Mouse (Mus musculus) hindbrain, embryonic 16.5 days (tissue): ENCODE results near the gene Hcrt. TPM values are rescaled to one million over a fixed set of nuclear protein-coding genes. Genes with fewer than 3 reads are reported as not detected.

Source experiments
- ATAC-seq: fragments of 200-750 bp; cut with Nextera tagmentation; 2 replicates; pipeline ENCODE4 v1.8.0; 2017; ENCODE audit warnings: moderate TSS enrichment, moderate library complexity
- H3K27ac ChIP-seq: fragments of 300-500 bp; sonication (generic); 2 replicates; pipeline ENCODE4 v1.5.1; 2014; ENCODE audit warnings: low read depth, mild to moderate bottlenecking, control low read depth, low read length, moderate library complexity
- H3K27me3 ChIP-seq: fragments of 300-500 bp; sonication (generic); replicated peaks from 2 replicates; pipeline ENCODE4 v1.6.1; 2014; ENCODE audit warnings: low read length; ENCODE audit not compliant: control insufficient read depth, insufficient read depth
- H3K36me3 ChIP-seq: fragments of 300-500 bp; sonication (generic); 2 replicates; pipeline ENCODE4 v1.6.1; 2014; ENCODE audit warnings: mild to moderate bottlenecking, low read length, moderate library complexity, mixed read lengths; ENCODE audit not compliant: control insufficient read depth, insufficient read depth
- H3K4me1 ChIP-seq: fragments of 300-500 bp; sonication (generic); 2 replicates; pipeline ENCODE4 v1.6.1; 2014; ENCODE audit warnings: low read depth, low read length; ENCODE audit not compliant: control insufficient read depth, insufficient read depth
- H3K4me2 ChIP-seq: fragments of 300-500 bp; sonication (generic); 2 replicates; pipeline ENCODE4 v1.6.1; 2014; ENCODE audit warnings: mild to moderate bottlenecking, low read length, control low read depth, moderate library complexity
- H3K4me3 ChIP-seq: fragments of 300-500 bp; sonication (generic); 2 replicates; pipeline ENCODE4 v1.5.1; 2014; ENCODE audit warnings: mild to moderate bottlenecking, low read length, control low read depth, moderate library complexity
- H3K9ac ChIP-seq: fragments of 300-500 bp; sonication (generic); 2 replicates; pipeline ENCODE4 v1.6.1; 2014; ENCODE audit warnings: low read depth, mild to moderate bottlenecking, control low read depth, low read length, moderate library complexity
- H3K9me3 ChIP-seq: fragments of 300-500 bp; sonication (generic); 2 replicates; pipeline ENCODE4 v1.6.1; 2014; ENCODE audit warnings: mild to moderate bottlenecking, low read length, moderate library complexity; ENCODE audit not compliant: control insufficient read depth
- WGBS: fragments of 180-500 bp; shearing (Covaris S2); extraction: QIAGEN DNeasy Blood & Tissue Kit; methylation state at CpG from one replicate; pipeline ENCODE4 v1.1.7; 2014; 5-methylcytosine and 5-hydroxymethylcytosine counted together
- polyA plus RNA-seq: library from polyadenylated mRNA; unstranded; fragments of >200 nt; fragmentation: Nextera tagmentation; extraction: Ambion mirVana; gene quantifications from 2 replicates; pipeline ENCODE4 v1.2.1, GENCODE M21; 2015

The Hcrt gene
- polyA plus RNA-seq, 1 experiment from 2014 or later, result 0.48 TPM

DNA sequence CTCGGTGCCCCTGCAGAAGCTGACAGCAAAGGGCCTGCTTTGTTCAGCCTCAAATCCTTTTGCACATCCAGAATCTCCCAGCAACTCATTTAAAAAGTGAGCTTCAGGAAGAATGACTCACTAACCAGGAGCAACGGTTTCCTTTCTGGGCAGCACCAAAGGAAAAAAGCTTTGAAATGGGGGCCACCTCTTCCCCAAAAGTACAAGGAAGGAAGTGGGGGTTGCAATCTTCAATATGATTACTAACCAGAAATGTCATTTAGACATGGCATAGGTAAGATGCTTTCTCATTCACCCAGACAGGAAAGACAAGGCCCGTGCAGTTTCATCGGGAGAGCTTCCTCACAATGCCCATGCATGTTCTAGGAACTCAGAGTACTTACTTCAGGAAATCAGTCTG, 41.5 kb downstream of the Hcrt start:
- Histone ChIP-seq H3K9me3 (no peaks in the 10 kb centered on the region), H3K27me3 (no peaks in the 10 kb centered on the region), H3K9ac (no peak overlapping the region)

DNA sequence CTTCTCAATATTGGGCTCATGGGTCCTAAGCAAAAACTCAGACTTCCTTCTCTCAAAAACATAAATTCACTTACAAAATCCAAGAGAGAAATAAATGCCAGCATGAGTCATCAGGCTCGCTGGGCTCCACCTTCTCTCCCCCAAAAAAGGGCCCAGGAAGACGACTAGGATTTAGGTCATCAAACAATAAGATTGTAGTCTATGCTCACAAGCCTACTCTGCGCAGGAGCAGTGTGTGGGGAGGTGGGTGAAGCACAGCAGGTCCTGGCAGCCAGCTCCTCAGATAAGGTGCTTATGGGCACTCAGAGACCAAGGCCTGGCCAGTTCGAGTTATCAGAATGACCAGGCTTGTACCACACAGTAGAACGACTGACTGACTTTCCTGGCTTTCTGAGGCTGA, 42.4 kb downstream of the Hcrt start:
- H3K27ac ChIP-seq, result peak overlapping the region; percentile 56
- H3K36me3 ChIP-seq, result peaks cover 31% of the 10 kb centered on the region
- no peaks in the 10 kb centered on the region for H3K27me3 ChIP-seq
- WGBS, result 67% methylated on average over 5 of the region's 5 CpGs
- no peak overlapping the region for H3K4me2 ChIP-seq
- H3K9ac ChIP-seq, result peak overlapping the region; percentile 32
- ATAC-seq, result no peak
- peaks cover 11% of the 10 kb centered on the region for H3K4me1 ChIP-seq
- H3K9me3 ChIP-seq, result no peaks in the 10 kb centered on the region
- H3K4me3 ChIP-seq, result no peak overlapping the region

More for the DNA sequence above, 41.5 kb downstream of the Hcrt start:
- no peak for ATAC-seq
- Histone ChIP-seq H3K36me3 (peaks cover 25% of the 10 kb centered on the region), H3K27ac (peak overlapping the region; percentile 56), H3K4me3 (no peak overlapping the region), H3K4me1 (peaks cover 11% of the 10 kb centered on the region), H3K4me2 (no peak overlapping the region)
- 61% methylated on average over 4 of the region's 4 CpGs for WGBS

DNA sequence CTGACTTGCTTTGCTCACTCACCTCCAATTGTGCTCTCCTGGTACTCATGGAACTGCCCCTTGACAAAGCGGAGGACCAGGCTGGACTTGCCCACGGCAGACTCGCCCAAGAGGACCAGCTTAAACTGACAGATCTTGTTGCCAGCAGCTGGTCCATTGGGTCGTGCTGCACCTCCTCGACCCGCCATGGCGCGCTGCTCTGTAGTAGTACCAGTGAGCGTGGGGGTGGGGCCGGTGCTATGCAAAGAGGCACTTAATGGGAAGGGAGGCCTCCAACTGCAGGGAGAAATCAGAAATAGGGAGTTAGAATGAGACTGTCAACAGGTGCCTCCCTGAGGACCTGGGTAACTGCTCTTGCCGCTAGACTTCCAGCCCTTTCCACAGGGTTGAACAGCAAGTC, 42.8 kb downstream of the Hcrt start:
- Histone ChIP-seq H3K9me3 (no peaks in the 10 kb centered on the region), H3K27me3 (no peaks in the 10 kb centered on the region), H3K36me3 (peaks cover 31% of the 10 kb centered on the region), H3K27ac (no peak overlapping the region), H3K4me3 (no peak overlapping the region), H3K4me2 (no peak overlapping the region), H3K9ac (no peak overlapping the region), H3K4me1 (peaks cover 11% of the 10 kb centered on the region)
- 83% methylated on average over 11 of the region's 11 CpGs for WGBS
- ATAC-seq, result no peak

DNA sequence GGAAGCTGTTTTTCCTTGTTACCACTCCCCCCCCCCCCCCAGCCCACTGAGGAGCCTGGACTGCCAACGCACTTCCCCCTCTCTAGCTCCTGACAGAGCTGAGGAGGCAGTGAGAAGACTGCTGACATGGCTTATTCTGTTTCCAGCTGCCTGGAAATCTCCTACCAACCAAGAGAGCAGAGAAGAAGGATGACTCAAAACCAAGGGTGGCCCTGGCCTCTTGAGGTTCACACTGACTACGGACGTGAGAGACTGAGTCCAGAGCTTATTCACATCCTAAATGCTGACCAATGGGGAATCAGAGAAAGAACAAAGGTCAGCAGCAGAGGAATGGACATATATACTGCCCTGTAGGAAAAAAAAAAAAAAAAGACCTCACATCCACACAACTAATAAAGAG, 43.4 kb downstream of the Hcrt start:
- Histone ChIP-seq H3K36me3 (peaks cover 31% of the 10 kb centered on the region), H3K27ac (no peak overlapping the region)
- 53% methylated on average over 3 of the region's 3 CpGs for WGBS

DNA sequence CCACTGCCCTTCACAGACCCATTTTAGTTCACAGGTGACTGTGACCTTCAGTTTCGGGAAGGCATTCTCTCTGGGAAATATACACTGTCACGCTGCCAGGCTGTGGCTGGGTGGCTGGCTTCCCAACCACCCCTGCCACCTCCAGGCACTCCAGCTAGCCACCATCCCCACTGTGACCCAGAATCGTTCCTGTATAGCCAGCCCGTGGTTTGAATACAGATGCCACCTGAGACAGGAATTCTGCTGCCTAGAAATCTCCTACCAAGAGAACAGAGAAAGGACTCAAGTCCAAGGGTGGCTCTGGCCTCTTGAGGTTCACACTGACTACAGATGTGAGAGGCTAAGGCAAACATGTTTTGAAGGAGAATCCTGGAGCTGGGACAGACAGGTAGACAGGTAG, 43.9 kb downstream of the Hcrt start:
- no peak overlapping the region for H3K4me3 ChIP-seq
- H3K27me3 ChIP-seq, result no peaks in the 10 kb centered on the region
- H3K27ac ChIP-seq, result no peak overlapping the region
- no peak overlapping the region for H3K9ac ChIP-seq
- peaks cover 14% of the 10 kb centered on the region for H3K4me1 ChIP-seq
- no peaks in the 10 kb centered on the region for H3K9me3 ChIP-seq
- no peak overlapping the region for H3K4me2 ChIP-seq
- no peak for ATAC-seq
- peaks cover 31% of the 10 kb centered on the region for H3K36me3 ChIP-seq
- WGBS, result 94% methylated on average over 4 of the region's 4 CpGs

More for the DNA sequence above, 43.4 kb downstream of the Hcrt start:
- Histone ChIP-seq H3K9ac (no peak overlapping the region), H3K9me3 (no peaks in the 10 kb centered on the region), H3K4me3 (no peak overlapping the region), H3K4me1 (peaks cover 11% of the 10 kb centered on the region), H3K4me2 (no peak overlapping the region), H3K27me3 (no peaks in the 10 kb centered on the region)
- ATAC-seq, result no peak

DNA sequence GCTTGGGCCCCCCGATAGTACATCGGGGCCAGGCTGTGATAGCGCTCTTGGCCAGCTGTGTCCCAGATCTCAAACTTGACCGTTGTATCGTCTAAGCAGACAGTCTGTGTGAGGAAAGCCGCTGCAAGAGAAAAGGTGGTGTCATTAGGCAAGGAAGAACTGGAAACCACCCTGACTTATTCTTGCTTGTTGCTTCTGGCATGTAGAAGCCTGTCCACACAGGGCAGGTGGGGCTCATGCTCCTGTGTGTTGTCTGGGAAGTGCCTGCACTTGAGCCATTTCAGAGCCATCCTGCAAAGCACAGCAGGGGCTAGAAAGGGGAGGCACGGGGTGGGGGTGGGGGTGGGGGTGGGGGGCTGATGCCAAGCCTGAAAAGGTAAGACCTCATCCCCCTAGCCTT, 44.3 kb downstream of the Hcrt start:
- Histone ChIP-seq H3K36me3 (peaks cover 31% of the 10 kb centered on the region), H3K4me3 (no peak overlapping the region), H3K9me3 (no peaks in the 10 kb centered on the region), H3K9ac (no peak overlapping the region), H3K27me3 (no peaks in the 10 kb centered on the region), H3K4me1 (peaks cover 18% of the 10 kb centered on the region), H3K27ac (no peak overlapping the region), H3K4me2 (no peak overlapping the region)
- ATAC-seq, result no peak
- 93% methylated on average over 7 of the region's 7 CpGs for WGBS

DNA sequence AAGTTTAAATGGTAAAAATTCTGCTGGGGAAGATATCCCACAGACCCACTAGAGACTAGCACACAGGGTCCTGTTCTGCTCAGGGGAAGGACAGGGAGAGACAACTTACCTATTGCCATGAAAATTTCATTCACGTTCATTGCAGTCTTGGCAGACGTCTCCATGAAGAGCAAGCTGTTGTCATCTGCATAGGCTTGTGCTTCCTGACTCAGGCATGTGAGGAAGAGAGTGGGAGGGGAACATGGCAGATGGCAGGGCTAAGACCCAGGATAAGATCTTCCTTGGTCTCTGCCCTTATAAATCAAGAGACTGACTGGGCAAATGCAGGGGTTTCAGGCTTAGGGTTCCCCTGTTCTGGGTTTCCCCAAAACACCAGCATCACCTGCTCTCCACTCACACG, 46.1 kb downstream of the Hcrt start:
- Histone ChIP-seq H3K36me3 (peaks cover 31% of the 10 kb centered on the region), H3K4me1 (peaks cover 16% of the 10 kb centered on the region), H3K4me3 (no peak overlapping the region), H3K27me3 (no peaks in the 10 kb centered on the region), H3K9ac (no peak overlapping the region), H3K4me2 (no peak overlapping the region), H3K27ac (no peak overlapping the region), H3K9me3 (no peaks in the 10 kb centered on the region)
- 78% methylated on average over 3 of the region's 3 CpGs for WGBS
- no peak for ATAC-seq

DNA sequence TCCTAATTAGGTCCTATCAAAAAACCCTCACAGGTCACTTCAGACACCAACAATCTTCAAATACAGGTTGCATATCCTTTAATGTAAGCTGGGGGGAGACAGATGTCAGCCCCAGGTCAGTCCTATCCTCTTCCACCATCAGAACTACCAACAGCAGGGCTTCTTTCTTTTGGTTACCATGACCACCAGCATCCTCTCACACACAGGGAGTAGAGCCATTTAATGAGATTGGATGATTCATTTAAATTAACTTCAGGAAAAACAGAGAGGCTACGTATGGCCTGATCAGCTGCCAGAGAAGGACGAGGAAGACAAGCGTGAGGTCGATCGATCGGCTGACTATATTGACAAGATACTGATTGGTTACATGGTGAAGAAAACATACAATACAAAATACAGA, 47.8 kb downstream of the Hcrt start:
- H3K4me1 ChIP-seq, result peaks cover 17% of the 10 kb centered on the region
- no peak overlapping the region for H3K4me2 ChIP-seq
- H3K9me3 ChIP-seq, result no peaks in the 10 kb centered on the region
- no peak overlapping the region for H3K4me3 ChIP-seq
- ATAC-seq, result no peak
- 81% methylated on average over 6 of the region's 6 CpGs for WGBS
- H3K36me3 ChIP-seq, result peaks cover 33% of the 10 kb centered on the region
- H3K9ac ChIP-seq, result no peak overlapping the region
- no peak overlapping the region for H3K27ac ChIP-seq
- no peaks in the 10 kb centered on the region for H3K27me3 ChIP-seq

DNA sequence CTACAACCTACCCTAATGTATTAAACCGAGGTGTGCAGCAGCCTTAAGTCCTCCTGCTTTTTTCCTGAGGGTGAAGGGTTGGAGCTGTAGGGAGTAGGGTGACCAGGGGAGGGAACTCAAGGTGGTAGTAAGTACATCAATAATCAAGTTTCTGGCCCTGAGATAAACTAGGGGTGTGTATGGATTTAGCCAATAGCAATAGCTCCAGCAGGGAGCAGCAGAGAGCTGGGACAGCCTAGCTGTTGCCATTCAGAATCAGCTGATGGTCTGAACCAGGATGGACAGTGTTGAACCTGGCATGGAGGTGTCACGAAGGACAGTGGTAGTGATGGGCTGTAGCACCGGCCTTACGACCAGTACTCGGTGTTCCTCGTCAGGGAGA, 48.2 kb downstream of the Hcrt start:
- Histone ChIP-seq H3K9me3 (no peaks in the 10 kb centered on the region), H3K27ac (no peak overlapping the region), H3K4me1 (peaks cover 17% of the 10 kb centered on the region), H3K36me3 (peaks cover 33% of the 10 kb centered on the region), H3K27me3 (no peaks in the 10 kb centered on the region), H3K4me2 (no peak overlapping the region; the same call in 1 of the 2 replicates), H3K4me3 (no peak overlapping the region), H3K9ac (peak overlapping the region; percentile 51; the same call in 1 of the 2 replicates)
- ATAC-seq, result no peak
- WGBS, result 43% methylated on average over 6 of the region's 6 CpGs
